ENCODE assay signal across 8 mouse cellular contexts in the genomic region with DNA sequence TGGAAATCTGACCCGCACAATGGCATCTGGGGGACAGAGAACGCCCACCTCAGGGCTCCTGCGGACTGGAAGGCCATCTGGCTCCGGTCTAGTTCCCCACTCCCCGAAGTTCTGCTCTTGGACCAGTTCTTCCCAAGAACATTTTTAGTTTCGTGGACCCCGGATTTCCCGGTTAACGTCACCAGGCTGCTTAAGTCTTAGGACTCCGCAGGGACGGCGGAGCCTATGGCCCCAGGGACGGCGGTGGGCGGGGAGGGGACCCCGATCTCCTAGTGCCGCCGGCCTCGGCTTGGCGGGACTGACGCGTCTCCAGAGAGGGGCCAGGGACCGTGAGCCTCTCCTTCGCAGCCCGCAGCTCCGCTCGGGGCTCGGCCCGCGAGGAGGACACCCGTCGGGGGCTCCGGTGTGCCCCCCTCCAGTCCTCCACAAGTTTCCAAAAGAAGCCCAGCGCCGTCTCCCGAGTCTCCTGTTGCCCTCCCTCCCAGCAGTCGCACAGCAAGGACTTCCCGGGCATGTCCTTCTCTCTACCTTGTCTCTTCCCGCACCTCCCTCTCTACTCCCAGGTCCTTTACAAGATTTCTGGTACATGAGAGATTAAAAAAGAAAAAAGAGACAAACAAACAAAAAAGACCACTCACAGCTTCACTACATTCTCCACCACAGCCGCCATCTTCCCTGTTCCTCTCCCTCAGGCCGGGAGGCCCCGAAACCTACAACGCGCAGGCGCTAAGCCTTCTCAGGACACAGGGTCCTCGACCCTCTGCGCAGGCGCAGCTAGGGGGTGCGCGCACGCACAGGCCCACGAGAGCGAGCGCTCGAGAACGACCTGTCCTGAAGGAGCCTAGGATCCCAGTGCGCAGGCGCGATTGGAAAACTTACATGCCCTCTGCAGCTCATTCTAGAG. TPM values are rescaled to one million over a fixed set of nuclear protein-coding genes. Genes with fewer than 3 reads are reported as not detected.
DNase-seq lines count a peak whose midpoint lies in the region; ATAC-seq and TF ChIP-seq lines count a peak whose summit lies in the region.

No protein-coding gene starts in this region.

- H3K4me2 ChIP-seq in heart, embryonic 11.5 days = peak overlapping the region; percentile 64
- H3K4me2 ChIP-seq in kidney, embryonic 16.5 days (replicated peaks; ENCODE audit: low read depth, low read length) = peak overlapping the region; percentile 89
- peak overlapping the region; percentile 93 for H3K4me2 ChIP-seq in myocyte (ENCODE audit: low read depth)

- peak; percentile 91 for ATAC-seq in heart, embryonic 11.5 days (replicated peaks; ENCODE audit: insufficient number of reproducible peaks, low FRiP score, low TSS enrichment)
- peak; percentile 97 for ATAC-seq in kidney, embryonic 16.5 days (ENCODE audit: low FRiP score, low TSS enrichment)

- WGBS in heart, embryonic 11.5 days (ENCODE audit: insufficient replicate concordance) = under 1% methylated on average over 59 of the region's 59 CpGs
- 0% methylated on average over 58 of the region's 59 CpGs for WGBS in kidney, embryonic 16.5 days
- WGBS in liver, adult 2 months = under 1% methylated on average over 52 of the region's 59 CpGs

- H3K9ac ChIP-seq in heart, embryonic 11.5 days (ENCODE audit: low read depth, low read length) = peak overlapping the region; percentile 99
- H3K9ac ChIP-seq in kidney, embryonic 16.5 days (replicated peaks; ENCODE audit: low read length) = peak overlapping the region; percentile 83
- H3K9ac ChIP-seq in liver, adult 2 months (ENCODE audit: low read depth, low read length) = peak overlapping the region; percentile 96

- H3ac ChIP-seq in C2C12 (ENCODE audit: control insufficient read depth, insufficient read length, low read depth) = peak overlapping the region; percentile 91
- H3ac ChIP-seq in myocyte (ENCODE audit: control insufficient read depth, insufficient read length) = peak overlapping the region; percentile 84

- peak overlapping the region; percentile 89 for H3K27ac ChIP-seq in heart, embryonic 11.5 days (ENCODE audit: low read depth, low read length)
- H3K27ac ChIP-seq in kidney, embryonic 16.5 days (ENCODE audit: low read length) = peak overlapping the region; percentile 83
- peak overlapping the region; percentile 84 for H3K27ac ChIP-seq in liver, adult 2 months (replicated peaks; ENCODE audit: insufficient read depth, low read depth, low read length)

- H3K36me3 ChIP-seq in C2C12 (ENCODE audit: control insufficient read depth, insufficient read depth) = peaks cover 26% of the 10 kb centered on the region
- H3K36me3 ChIP-seq in erythroblast, embryonic 14.5 days (ENCODE audit: control insufficient read depth) = peaks cover 44% of the 10 kb centered on the region
- H3K36me3 ChIP-seq in heart, embryonic 11.5 days (ENCODE audit: control insufficient read depth, insufficient read depth, low read length) = peaks cover 3% of the 10 kb centered on the region; the same call in 1 of the 2 replicates
- peaks cover 7% of the 10 kb centered on the region for H3K36me3 ChIP-seq in kidney, embryonic 16.5 days (ENCODE audit: insufficient read depth, low read length)
- H3K36me3 ChIP-seq in liver, adult 2 months (ENCODE audit: control insufficient read depth, insufficient read depth, low read length) = peaks cover 9% of the 10 kb centered on the region
- H3K36me3 ChIP-seq in myocyte (ENCODE audit: control insufficient read depth, insufficient read depth) = peaks cover 16% of the 10 kb centered on the region
- no peaks in the 10 kb centered on the region for H3K36me3 ChIP-seq in splenic B cell, adult 2 months (ENCODE audit: control insufficient read depth, insufficient read depth, low read length, poor library complexity, severe bottlenecking)

- H3K4me1 ChIP-seq in erythroblast, embryonic 14.5 days (ENCODE audit: control insufficient read depth) = peaks cover 57% of the 10 kb centered on the region
- H3K4me1 ChIP-seq in heart, embryonic 11.5 days (ENCODE audit: control insufficient read depth, insufficient read depth, low read length) = peaks cover 18% of the 10 kb centered on the region
- peaks cover 28% of the 10 kb centered on the region for H3K4me1 ChIP-seq in kidney, embryonic 16.5 days (ENCODE audit: insufficient read depth, low read length)
- H3K4me1 ChIP-seq in liver, adult 2 months (ENCODE audit: control insufficient read depth, insufficient read depth, low read length) = peaks cover 17% of the 10 kb centered on the region

- H3K27me3 ChIP-seq in C2C12 (ENCODE audit: control insufficient read depth, insufficient read depth, insufficient read length) = no peaks in the 10 kb centered on the region
- H3K27me3 ChIP-seq in erythroblast, embryonic 14.5 days (ENCODE audit: control insufficient read depth) = no peaks in the 10 kb centered on the region
- no peaks in the 10 kb centered on the region for H3K27me3 ChIP-seq in heart, embryonic 11.5 days (ENCODE audit: control insufficient read depth, insufficient read depth, low read length)
- no peaks in the 10 kb centered on the region for H3K27me3 ChIP-seq in kidney, embryonic 16.5 days (ENCODE audit: insufficient read depth, low read length)
- H3K27me3 ChIP-seq in liver, adult 2 months (ENCODE audit: control insufficient read depth, insufficient read depth, low read length) = no peaks in the 10 kb centered on the region
- H3K27me3 ChIP-seq in myocyte (ENCODE audit: control insufficient read depth, insufficient read depth, insufficient read length) = no peaks in the 10 kb centered on the region
- H3K27me3 ChIP-seq in splenic B cell, adult 2 months (ENCODE audit: control insufficient read depth, insufficient read depth, low read length, poor library complexity, severe bottlenecking) = no peaks in the 10 kb centered on the region

- no peak for TF ChIP-seq CTCF in C2C12 (IDR thresholded peaks at IDR 0.05; ENCODE audit: control insufficient read depth, insufficient read depth, insufficient read length)
- TF ChIP-seq CTCF in brain, embryonic 14.5 days (IDR thresholded peaks at IDR 0.05; ENCODE audit: borderline replicate concordance, extremely low read depth, insufficient read depth, insufficient read length) = no peak
- no peak for TF ChIP-seq CTCF in liver, adult 2 months (IDR thresholded peaks at IDR 0.05; ENCODE audit: low read depth, low read length)

- peak; percentile 100 for DNase-seq in brain, embryonic 14.5 days (ENCODE audit: low read depth)
- peak; percentile 92 for DNase-seq in liver, adult 2 months (ENCODE audit: extremely low read depth, low read depth, low spot score)
- peak; percentile 99 for DNase-seq in splenic B cell, adult 2 months (ENCODE audit: low read depth, low spot score)

- H3K79me3 ChIP-seq in C2C12 (ENCODE audit: low read depth) = peaks cover 50% of the 10 kb centered on the region

- peak; percentile 67; the same call in 1 of the 2 replicates for TF ChIP-seq POLR2A in brain, embryonic 14.5 days (IDR thresholded peaks at IDR 0.05; ENCODE audit: borderline replicate concordance, extremely low read depth, insufficient read depth, insufficient read length, poor library complexity, severe bottlenecking)
- peak; percentile 87 for TF ChIP-seq POLR2A in liver, adult 2 months (IDR thresholded peaks at IDR 0.05; ENCODE audit: extremely low read depth, insufficient read depth, low read length)
- TF ChIP-seq POLR2A in myocyte (IDR thresholded peaks at IDR 0.05; ENCODE audit: insufficient read length, low read depth) = peak; percentile 57

- H3K9me3 ChIP-seq in erythroblast, embryonic 14.5 days (ENCODE audit: control insufficient read depth, low read length) = no peaks in the 10 kb centered on the region
- H3K9me3 ChIP-seq in heart, embryonic 11.5 days (replicated peaks; ENCODE audit: control insufficient read depth, low read length) = no peaks in the 10 kb centered on the region
- H3K9me3 ChIP-seq in kidney, embryonic 16.5 days (ENCODE audit: low read length) = no peaks in the 10 kb centered on the region

- H3K79me2 ChIP-seq in C2C12 (ENCODE audit: control insufficient read depth, insufficient read depth) (peaks cover 80% of the 10 kb centered on the region), myocyte (ENCODE audit: control insufficient read depth, insufficient read depth) (peaks cover 62% of the 10 kb centered on the region)
- H3K79me2 ChIP-seq in liver, adult 2 months (ENCODE audit: control insufficient read depth, insufficient read depth, low read length) = peaks cover 23% of the 10 kb centered on the region

- peak overlapping the region; percentile 78 for H3K4me3 ChIP-seq in C2C12 (ENCODE audit: insufficient read depth, poor library complexity, severe bottlenecking)
- peak overlapping the region; percentile 79 for H3K4me3 ChIP-seq in erythroblast, embryonic 14.5 days (replicated peaks)
- H3K4me3 ChIP-seq in heart, embryonic 11.5 days (ENCODE audit: low read depth, low read length) = peak overlapping the region; percentile 99
- peak overlapping the region; percentile 63 for H3K4me3 ChIP-seq in kidney, embryonic 16.5 days (ENCODE audit: low read length)
- peak overlapping the region; percentile 93 for H3K4me3 ChIP-seq in liver, adult 2 months (ENCODE audit: insufficient read depth, low read depth, low read length)
- H3K4me3 ChIP-seq in myocyte = peak overlapping the region; percentile 96

RNA-seq across cellular contexts. Expression of a gene that starts 0.5 kb away (rescaled TPM):
- polyA plus RNA-seq in C2C12 (2012; fragmentation: generic; extraction: Trizol) (69.3 TPM), myocyte (2012; fragmentation: generic; extraction: Trizol) (78.5 TPM)
- polyA plus RNA-seq in brain, embryonic 14.5 days (2012; rRNA removed) = 180 and 231 TPM in 2 replicates
- 2.7 and 8.5 TPM in 2 replicates for polyA plus RNA-seq in erythroblast, embryonic 14.5 days (2012)
- 105 and 119 TPM in 2 replicates for polyA plus RNA-seq in heart, embryonic 11.5 days (2014; fragmentation: Nextera tagmentation; extraction: Ambion mirVana)
- 185 and 188 TPM in 2 replicates for polyA plus RNA-seq in kidney, embryonic 16.5 days (2015; fragmentation: Nextera tagmentation; extraction: Ambion mirVana)
- total RNA-seq in liver, adult 2 months (2014; rRNA removed) = 10.3 and 10.7 TPM in 2 replicates
- polyA plus RNA-seq in liver, adult 2 months (2012; rRNA removed) = 28.8 and 40.0 TPM in 2 replicates

RNA-seq across cellular contexts. Expression of a gene that starts 12.3 kb away (rescaled TPM):
- polyA plus RNA-seq in C2C12 (2012; fragmentation: generic; extraction: Trizol) = 3.6 TPM
- polyA plus RNA-seq in brain, embryonic 14.5 days (2012; rRNA removed) = 11.7 and 13.7 TPM in 2 replicates
- 0.10 and 0.13 TPM in 2 replicates for polyA plus RNA-seq in erythroblast, embryonic 14.5 days (2012)
- polyA plus RNA-seq in heart, embryonic 11.5 days (2014; fragmentation: Nextera tagmentation; extraction: Ambion mirVana) = 6.3 and 7.6 TPM in 2 replicates
- polyA plus RNA-seq in kidney, embryonic 16.5 days (2015; fragmentation: Nextera tagmentation; extraction: Ambion mirVana) = 16.5 and 17.3 TPM in 2 replicates
- total RNA-seq in liver, adult 2 months (2014; rRNA removed) = 1.7 and 2.1 TPM in 2 replicates
- 2.1 and 2.4 TPM in 2 replicates for polyA plus RNA-seq in liver, adult 2 months (2012; rRNA removed)
- 16.2 TPM for polyA plus RNA-seq in myocyte (2012; fragmentation: generic; extraction: Trizol)

RNA-seq across cellular contexts. Expression of a gene that starts 18.4 kb away (rescaled TPM):
- polyA plus RNA-seq in C2C12 (2012; fragmentation: generic; extraction: Trizol) (1.0 TPM), myocyte (2012; fragmentation: generic; extraction: Trizol) (0.31 TPM)
- 15.2 and 15.5 TPM in 2 replicates for polyA plus RNA-seq in brain, embryonic 14.5 days (2012; rRNA removed)
- 0.12 and 0.28 TPM in 2 replicates for polyA plus RNA-seq in erythroblast, embryonic 14.5 days (2012)
- 1.5 and 2.6 TPM in 2 replicates for polyA plus RNA-seq in heart, embryonic 11.5 days (2014; fragmentation: Nextera tagmentation; extraction: Ambion mirVana)
- 3.7 and 4.4 TPM in 2 replicates for polyA plus RNA-seq in kidney, embryonic 16.5 days (2015; fragmentation: Nextera tagmentation; extraction: Ambion mirVana)
- 0.18 and 0.27 TPM in 2 replicates for total RNA-seq in liver, adult 2 months (2014; rRNA removed)
- 0.16 and 0.24 TPM in 2 replicates for polyA plus RNA-seq in liver, adult 2 months (2012; rRNA removed)

RNA-seq across cellular contexts. Expression of a gene that starts 34.7 kb away (rescaled TPM):
- polyA plus RNA-seq in C2C12 (2012; fragmentation: generic; extraction: Trizol) = 5.5 TPM
- polyA plus RNA-seq in brain, embryonic 14.5 days (2012; rRNA removed) = 2.6 and 3.5 TPM in 2 replicates
- 0.07 TPM in 1 of 2 replicates, not detected in the other for polyA plus RNA-seq in erythroblast, embryonic 14.5 days (2012)
- 2.1 and 2.3 TPM in 2 replicates for polyA plus RNA-seq in heart, embryonic 11.5 days (2014; fragmentation: Nextera tagmentation; extraction: Ambion mirVana)
- polyA plus RNA-seq in kidney, embryonic 16.5 days (2015; fragmentation: Nextera tagmentation; extraction: Ambion mirVana) = 14.8 and 15.7 TPM in 2 replicates
- total RNA-seq in liver, adult 2 months (2014; rRNA removed) = 8.6 and 13.0 TPM in 2 replicates
- 52.8 and 57.7 TPM in 2 replicates for polyA plus RNA-seq in liver, adult 2 months (2012; rRNA removed)
- polyA plus RNA-seq in myocyte (2012; fragmentation: generic; extraction: Trizol) = 5.2 TPM

RNA-seq across cellular contexts. Expression of a gene that starts 37.3 kb away (rescaled TPM):
- polyA plus RNA-seq in C2C12 (2012; fragmentation: generic; extraction: Trizol) (44.1 TPM), myocyte (2012; fragmentation: generic; extraction: Trizol) (22.3 TPM)
- 18.9 and 21.3 TPM in 2 replicates for polyA plus RNA-seq in brain, embryonic 14.5 days (2012; rRNA removed)
- 0.74 and 0.75 TPM in 2 replicates for polyA plus RNA-seq in erythroblast, embryonic 14.5 days (2012)
- 15.4 and 19.3 TPM in 2 replicates for polyA plus RNA-seq in heart, embryonic 11.5 days (2014; fragmentation: Nextera tagmentation; extraction: Ambion mirVana)
- polyA plus RNA-seq in kidney, embryonic 16.5 days (2015; fragmentation: Nextera tagmentation; extraction: Ambion mirVana) = 50.6 and 52.9 TPM in 2 replicates
- 5.2 and 5.9 TPM in 2 replicates for total RNA-seq in liver, adult 2 months (2014; rRNA removed)
- polyA plus RNA-seq in liver, adult 2 months (2012; rRNA removed) = 10.3 and 14.2 TPM in 2 replicates

Comparison
In these comparisons a context has a peak if more than half of its experiments do, and no peak if none do; other contexts are left out.
1. Peak in every context shown above with its lines: DNase-seq, ATAC-seq, H3K4me3 ChIP-seq and H3K27ac ChIP-seq.